Mouse (Mus musculus): ENCODE data around the gene Myl4.

DNA sequence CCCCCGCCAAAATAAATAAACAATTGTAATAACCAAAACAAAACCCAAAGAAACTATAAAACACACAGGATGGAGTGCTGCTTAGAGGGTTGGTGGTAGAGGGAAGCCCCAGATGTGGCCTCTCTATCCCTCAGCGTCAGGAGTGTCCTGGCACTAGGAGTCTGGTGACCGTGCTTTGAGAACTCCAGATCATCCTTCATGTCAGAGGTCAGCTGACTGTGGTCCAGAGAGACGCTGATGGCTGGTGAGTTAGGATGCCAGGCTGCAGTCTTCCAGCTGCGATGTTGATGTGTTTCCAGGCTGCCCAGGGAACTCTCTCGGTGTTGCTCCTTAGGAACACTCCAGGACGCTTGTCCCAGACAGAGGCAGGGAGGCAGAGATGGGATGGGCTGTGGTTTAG lies 21.6 kb downstream of the Myl4 start:
- no peak for TF ChIP-seq CTCF (IDR thresholded peaks at IDR 0.05; ENCODE audit: low read depth, low read length)
- no peak for TF ChIP-seq POLR2A (IDR thresholded peaks at IDR 0.05; ENCODE audit: extremely low read depth, insufficient read depth, low read length)
